Comparison of ENCODE assay signal across 22 mouse cellular contexts in genomic region chr2:61569181-61569580, GRCm38 (mm10). TPM values are rescaled to one million over a fixed set of nuclear protein-coding genes. Genes with fewer than 3 reads are reported as not detected.
DNase-seq lines count a peak whose midpoint lies in the region; ATAC-seq and TF ChIP-seq lines count a peak whose summit lies in the region.
"Had no signal": no experiment of that assay in that cellular context is flagged by ENCODE, and none has a peak within 500 bp of the region (broad histone marks: within the 10 kb centered on the region; RNA-seq: fewer than 3 reads in every experiment).

No protein-coding gene starts in this region.

- no peak for TF ChIP-seq CTCF in left cerebral cortex, adult 2 months (IDR thresholded peaks at IDR 0.05)

- no peak overlapping the region for H3K9ac ChIP-seq in lung, embryonic 16.5 days (ENCODE audit: low read length)
- H3K9ac ChIP-seq in forebrain, embryonic 11.5 days (ENCODE audit: low read length): no peak overlapping the region
- H3K9ac ChIP-seq: embryonic facial prominence, embryonic 13.5 days; heart, embryonic 12.5 days; hindbrain, embryonic 14.5 days had no signal

- H3K4me3 ChIP-seq in lung, embryonic 16.5 days (ENCODE audit: low read length): no peak overlapping the region
- no peak overlapping the region for H3K4me3 ChIP-seq in forebrain, embryonic 11.5 days (ENCODE audit: low read depth, low read length)
- H3K4me3 ChIP-seq in left cerebral cortex, adult 2 months: no peak overlapping the region
- H3K4me3 ChIP-seq: embryonic facial prominence, embryonic 13.5 days; gastrocnemius, adult 2 months; heart, embryonic 12.5 days; hindbrain, embryonic 10.5 days had no signal

- intact Hi-C loops in left cerebral cortex, adult 2 months (cut with DNase I): no loop called here

- 63% methylated on average over 6 of the region's 6 CpGs for WGBS in lung, embryonic 16.5 days
- WGBS in forebrain, embryonic 11.5 days: 92% methylated on average over 6 of the region's 6 CpGs

- no peak overlapping the region for H3K4me2 ChIP-seq in lung, embryonic 16.5 days (ENCODE audit: low read depth, low read length)
- no peak overlapping the region for H3K4me2 ChIP-seq in forebrain, embryonic 11.5 days (ENCODE audit: low read depth, low read length, severe bottlenecking)
- H3K4me2 ChIP-seq: embryonic facial prominence, embryonic 13.5 days; heart, embryonic 12.5 days; hindbrain, embryonic 14.5 days had no signal

- no peaks in the 10 kb centered on the region; the same call in 1 of the 2 replicates for H3K4me1 ChIP-seq in lung, embryonic 16.5 days (replicated peaks; ENCODE audit: control insufficient read depth, insufficient read depth, low read length)
- H3K4me1 ChIP-seq in forebrain, embryonic 11.5 days (replicated peaks; ENCODE audit: control insufficient read depth, insufficient read depth, low read length): no peaks in the 10 kb centered on the region
- H3K4me1 ChIP-seq: embryonic facial prominence, embryonic 13.5 days; heart, embryonic 12.5 days; hindbrain, embryonic 10.5 days had no signal

- no peak for ATAC-seq in lung, embryonic 16.5 days (ENCODE audit: low read depth)
- ATAC-seq in CD4-positive, CD25-positive, alpha-beta regulatory T cell, adult 4 months: no peak
- no peak for ATAC-seq in forebrain, embryonic 11.5 days (replicated peaks; ENCODE audit: low FRiP score)
- ATAC-seq: activated CD4-positive, CD25-positive, alpha-beta regulatory T cell, adult 4 months; forebrain, embryonic 14.5 days; Patski had no signal

- H3K9me3 ChIP-seq in lung, embryonic 16.5 days (ENCODE audit: control insufficient read depth, low read length): no peaks in the 10 kb centered on the region
- H3K9me3 ChIP-seq in forebrain, embryonic 11.5 days (ENCODE audit: control insufficient read depth, low read length): no peaks in the 10 kb centered on the region
- H3K9me3 ChIP-seq: embryonic facial prominence, embryonic 13.5 days; heart, embryonic 12.5 days; hindbrain, embryonic 10.5 days had no signal

- no peaks in the 10 kb centered on the region for H3K27me3 ChIP-seq in lung, embryonic 16.5 days (ENCODE audit: control insufficient read depth, insufficient read depth, low read depth, low read length)
- no peaks in the 10 kb centered on the region for H3K27me3 ChIP-seq in forebrain, embryonic 11.5 days (ENCODE audit: control insufficient read depth, insufficient read depth, low read length)
- H3K27me3 ChIP-seq: CH12.LX; embryonic facial prominence, embryonic 13.5 days; heart, embryonic 12.5 days; Patski had no signal

- H3K36me3 ChIP-seq in lung, embryonic 16.5 days (ENCODE audit: control insufficient read depth, insufficient read depth, low read length): no peaks in the 10 kb centered on the region
- no peaks in the 10 kb centered on the region for H3K36me3 ChIP-seq in forebrain, embryonic 11.5 days (ENCODE audit: control insufficient read depth, insufficient read depth, low read length)
- H3K36me3 ChIP-seq: embryonic facial prominence, embryonic 13.5 days; heart, embryonic 12.5 days; hindbrain, embryonic 10.5 days had no signal

- peak; percentile 41 for DNase-seq in urinary bladder, postnatal 14 days (ENCODE audit: low spot score)
- no peak for DNase-seq in urinary bladder, postnatal 4 days (ENCODE audit: low spot score in 2 of 2)
- DNase-seq in lung, postnatal 25 days (ENCODE audit: low spot score): peak; percentile 70
- no peak for DNase-seq in layer of hippocampus, postnatal 25 days (ENCODE audit: extremely low spot score in 1 of 2, low spot score in 1 of 2)
- DNase-seq in forebrain, embryonic 11.5 days (ENCODE audit: low spot score): no peak
- no peak for DNase-seq in left cerebral cortex, adult 2 months (ENCODE audit: extremely low spot score in 1 of 2, low spot score in 2 of 2)
- DNase-seq: adrenal gland, adult 2 months; adrenal gland, postnatal 25 days; cerebellum, adult 8-10 months; cerebellum, postnatal 14 days; gastrocnemius, adult 2 months; gastrocnemius, postnatal 25 days had no signal

- H3K27ac ChIP-seq in lung, embryonic 16.5 days (ENCODE audit: low read length): peak overlapping the region; percentile 61; the same call in 1 of the 2 replicates
- no peak overlapping the region for H3K27ac ChIP-seq in forebrain, embryonic 11.5 days (ENCODE audit: low read depth, low read length)
- no peak overlapping the region for H3K27ac ChIP-seq in left cerebral cortex, adult 2 months
- H3K27ac ChIP-seq: embryonic facial prominence, embryonic 13.5 days; gastrocnemius, adult 2 months; hindbrain, embryonic 10.5 days; hindbrain, embryonic 14.5 days had no signal

RNA-seq across cellular contexts. Expression of gene Tank, which starts 9.2 kb away (rescaled TPM):
- 30.9 and 34.0 TPM in 2 replicates for polyA plus RNA-seq in lung, embryonic 16.5 days (2015; fragmentation: Nextera tagmentation; extraction: Ambion mirVana)
- total RNA-seq in layer of hippocampus, postnatal 25 days (2021): 10 to 100 TPM; 29.4 to 29.6 TPM
- polyA plus RNA-seq in CD4-positive, CD25-positive, alpha-beta regulatory T cell, adult 4 months (2017; shearing (Covaris generic)): 100 to 1,000 TPM; 244 to 260 TPM
- polyA plus RNA-seq in forebrain, embryonic 11.5 days (2014; fragmentation: Nextera tagmentation; extraction: Ambion mirVana): 33.3 and 33.8 TPM in 2 replicates
- total RNA-seq in left cerebral cortex, adult 2 months (2021): 10 to 100 TPM; 26.2 to 32.1 TPM

Comparison
In these comparisons a context has a peak if more than half of its experiments do, and no peak if none do; other contexts are left out.
1. DNase-seq: peak in urinary bladder, postnatal 14 days (single experiment) and lung, postnatal 25 days (single experiment); none in urinary bladder, postnatal 4 days (0 of 2), layer of hippocampus, postnatal 25 days (0 of 2), forebrain, embryonic 11.5 days (single experiment) and left cerebral cortex, adult 2 months (0 of 2).